Mouse (Mus musculus): Measurements from ENCODE around the gene Zfp958. TPM values are rescaled to one million over a fixed set of nuclear protein-coding genes. Genes with fewer than 3 reads are reported as not detected.
A peak's percentile ranks its signal among the peaks of the same experiment; 100 is the strongest.

The Zfp958 gene
- 1.1 and 1.3 TPM in 2 replicates for polyA plus RNA-seq (2012; rRNA removed)

DNA sequence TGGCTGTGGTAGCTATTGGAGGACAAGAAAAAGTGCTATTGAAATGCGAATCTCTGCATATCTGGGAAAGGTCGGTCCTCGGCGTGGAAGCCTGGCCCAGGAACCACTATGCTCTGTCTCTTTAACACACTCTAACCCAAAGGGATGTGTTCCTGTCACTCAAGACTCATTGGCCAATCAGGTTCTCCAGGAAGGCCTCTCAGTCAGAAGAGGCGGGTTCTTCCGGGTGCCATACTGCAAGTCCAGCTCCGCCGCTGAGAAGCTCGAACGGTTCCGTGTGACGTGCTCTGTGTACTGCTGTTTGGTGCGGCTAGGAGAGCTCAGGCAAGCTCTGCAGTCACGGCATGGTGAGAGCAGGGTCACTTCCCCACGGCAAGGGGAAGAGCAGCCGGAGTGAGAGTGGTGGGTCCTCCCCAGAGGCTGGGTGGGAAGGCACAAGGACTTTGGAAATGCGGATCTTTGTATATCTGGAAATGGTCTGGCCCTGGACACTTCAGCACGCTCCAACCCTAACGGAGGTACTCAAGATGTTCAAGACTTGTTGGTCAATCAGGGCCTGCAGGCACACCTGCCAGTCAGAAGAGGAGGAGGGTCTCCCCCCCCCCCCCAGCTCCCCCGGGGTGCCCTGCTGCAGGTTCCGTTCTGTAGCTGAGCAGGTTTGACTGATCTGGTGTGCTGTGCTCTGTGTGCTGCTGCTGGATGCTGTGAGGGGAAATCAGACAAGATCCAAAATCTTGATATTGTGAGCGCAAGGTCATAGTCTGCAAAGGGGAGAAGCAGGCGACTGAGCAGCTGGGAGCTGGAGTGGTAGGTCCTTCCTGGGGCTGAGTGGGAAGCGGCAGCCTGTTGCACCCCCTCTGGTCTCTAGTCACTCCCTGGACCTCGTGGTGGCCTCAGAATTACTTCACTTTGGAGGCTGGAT, at the start of gene Zfp958:
TSS of gene Zfp958 (plus strand) at position 236 of the 922 bp plus-strand sequence.
- no peaks in the 10 kb centered on the region for H3K27me3 ChIP-seq (replicated peaks; ENCODE audit: control insufficient read depth, insufficient read depth, low read length)
- H3K27ac ChIP-seq (ENCODE audit: insufficient read depth, low read depth, low read length) = peak within 1 kb of the TSS; percentile 91
- H3K4me3 ChIP-seq (ENCODE audit: insufficient read depth, low read depth, low read length) = peak within 1 kb of the TSS; percentile 92
- peak; percentile 99 for DNase-seq
- TF ChIP-seq CTCF (conservative IDR thresholded peaks at IDR 0.05; ENCODE audit: insufficient read depth, insufficient read length, low read depth, low read length) (no peak), POLR2A (IDR thresholded peaks at IDR 0.05; ENCODE audit: low read depth, low read length) (peak; percentile 83)
- peaks cover 8% of the 10 kb centered on the region; the same call in 1 of the 2 replicates for H3K4me1 ChIP-seq (ENCODE audit: control insufficient read depth, insufficient read depth, low read length)
- under 1% methylated on average over 25 of the region's 25 CpGs for WGBS
- H3K36me3 ChIP-seq (ENCODE audit: control insufficient read depth, insufficient read depth, low read length) = no peaks in the 10 kb centered on the region; the same call in 1 of the 2 replicates

DNA sequence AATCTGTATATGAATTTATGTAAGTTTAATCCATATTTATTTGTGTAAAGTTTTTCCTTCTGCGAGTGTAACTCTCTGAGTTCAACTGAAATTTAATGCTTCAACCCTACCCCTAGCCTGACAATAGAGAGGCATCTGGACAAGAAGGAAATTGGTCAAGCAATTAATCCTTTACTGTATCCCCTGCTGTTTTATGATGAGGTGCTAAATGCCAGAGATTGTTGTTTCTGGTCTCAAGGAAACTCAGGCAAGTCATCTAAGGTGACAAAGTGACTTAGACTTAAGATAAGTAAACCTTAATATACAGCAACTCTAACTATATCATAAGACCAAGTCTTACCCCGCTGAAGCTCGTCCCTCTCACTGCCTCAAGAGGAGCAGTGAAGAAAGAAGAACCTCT, 31.0 kb upstream of the Zfp958 start:
- H3K36me3 ChIP-seq (ENCODE audit: control insufficient read depth, insufficient read depth, low read length) = no peaks in the 10 kb centered on the region
- H3K4me3 ChIP-seq (ENCODE audit: insufficient read depth, low read depth, low read length) = no peak overlapping the region
- WGBS = 55% methylated on average over 3 of the region's 3 CpGs
- no peak for TF ChIP-seq POLR2A (IDR thresholded peaks at IDR 0.05; ENCODE audit: low read depth, low read length)
- H3K27ac ChIP-seq (ENCODE audit: insufficient read depth, low read depth, low read length) = no peak overlapping the region
- no peaks in the 10 kb centered on the region; the same call in 1 of the 2 replicates for H3K27me3 ChIP-seq (replicated peaks; ENCODE audit: control insufficient read depth, insufficient read depth, low read length)
- DNase-seq = no peak
- H3K4me1 ChIP-seq (ENCODE audit: control insufficient read depth, insufficient read depth, low read length) = no peaks in the 10 kb centered on the region

DNA sequence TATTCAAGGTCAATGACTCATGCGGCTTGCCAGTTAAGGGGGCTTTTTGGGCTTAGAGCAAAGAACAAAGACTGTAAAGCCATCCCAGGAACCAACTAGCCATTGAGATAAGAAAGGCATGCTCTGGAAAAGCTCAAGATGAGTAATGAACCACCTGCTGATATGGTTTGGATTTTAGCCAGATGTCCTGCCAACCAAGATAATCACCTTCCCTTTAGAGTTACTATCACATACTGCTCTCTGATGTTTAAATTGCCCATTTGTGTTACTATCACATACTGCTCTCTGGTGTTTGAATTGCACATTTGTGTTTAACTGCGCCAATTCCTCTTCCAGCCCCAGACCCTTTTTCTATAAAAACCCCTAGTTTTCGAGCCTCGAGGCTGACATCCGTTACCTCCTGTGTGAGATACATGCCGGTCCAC, 30.2 kb upstream of the Zfp958 start:
- 82% methylated on average over 6 of the region's 6 CpGs for WGBS

DNA sequence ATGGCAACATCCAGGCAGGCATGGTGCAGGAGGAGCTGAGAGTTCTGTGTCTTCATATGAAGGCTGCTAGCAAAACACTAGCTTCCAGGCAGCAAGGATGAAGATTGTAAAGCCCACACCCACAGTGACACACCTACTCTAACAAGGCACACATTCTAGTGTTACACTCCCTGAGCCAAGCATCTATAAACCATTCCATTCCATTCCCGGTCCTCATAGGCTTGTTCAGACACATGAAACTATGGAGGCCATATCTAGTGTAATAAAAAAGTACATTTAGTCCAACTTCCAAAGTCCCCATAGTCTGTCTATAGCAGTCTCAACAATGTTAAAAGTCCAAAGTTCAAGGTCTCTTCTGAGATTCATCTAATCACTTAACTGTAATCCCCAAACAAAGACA, 28.3 kb upstream of the Zfp958 start:
- Histone ChIP-seq H3K36me3 (ENCODE audit: control insufficient read depth, insufficient read depth, low read length) (no peaks in the 10 kb centered on the region), H3K4me1 (ENCODE audit: control insufficient read depth, insufficient read depth, low read length) (no peaks in the 10 kb centered on the region), H3K4me3 (ENCODE audit: insufficient read depth, low read depth, low read length) (no peak overlapping the region), H3K27ac (ENCODE audit: insufficient read depth, low read depth, low read length) (no peak overlapping the region), H3K27me3 (replicated peaks; ENCODE audit: control insufficient read depth, insufficient read depth, low read length) (no peaks in the 10 kb centered on the region; the same call in 1 of the 2 replicates)
- TF ChIP-seq POLR2A (IDR thresholded peaks at IDR 0.05; ENCODE audit: low read depth, low read length) (no peak), CTCF (conservative IDR thresholded peaks at IDR 0.05; ENCODE audit: insufficient read depth, insufficient read length, low read depth, low read length) (no peak)
- WGBS = 83% methylated on average over 1 of the region's 1 CpGs
- no peak for DNase-seq

More for the DNA sequence above, 30.2 kb upstream of the Zfp958 start:
- TF ChIP-seq CTCF (conservative IDR thresholded peaks at IDR 0.05; ENCODE audit: insufficient read depth, insufficient read length, low read depth, low read length) (no peak), POLR2A (IDR thresholded peaks at IDR 0.05; ENCODE audit: low read depth, low read length) (no peak)
- Histone ChIP-seq H3K4me1 (ENCODE audit: control insufficient read depth, insufficient read depth, low read length) (no peaks in the 10 kb centered on the region), H3K27ac (ENCODE audit: insufficient read depth, low read depth, low read length) (no peak overlapping the region), H3K27me3 (replicated peaks; ENCODE audit: control insufficient read depth, insufficient read depth, low read length) (no peaks in the 10 kb centered on the region; the same call in 1 of the 2 replicates), H3K4me3 (ENCODE audit: insufficient read depth, low read depth, low read length) (no peak overlapping the region), H3K36me3 (ENCODE audit: control insufficient read depth, insufficient read depth, low read length) (no peaks in the 10 kb centered on the region)
- DNase-seq = no peak

DNA sequence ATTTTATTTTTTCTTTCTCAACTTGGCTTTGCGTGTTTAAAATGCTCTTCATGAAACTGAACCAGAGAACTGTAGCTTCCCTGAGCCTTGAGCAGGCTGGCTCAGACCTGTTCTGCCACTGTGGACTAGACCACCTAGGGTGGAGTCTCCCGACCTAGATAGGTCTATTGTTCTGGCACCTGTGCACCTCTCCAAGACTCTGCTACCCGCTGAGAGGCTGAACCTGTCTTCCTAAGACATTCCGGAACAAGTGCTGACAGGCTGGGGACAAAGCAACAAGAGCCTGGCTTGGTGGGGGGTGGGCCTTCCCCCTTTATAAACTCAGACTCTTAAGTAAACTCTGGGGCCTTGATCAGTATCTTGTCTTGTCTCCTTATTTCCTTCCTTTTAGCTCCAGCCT, 26.6 kb upstream of the Zfp958 start:
- no peak for DNase-seq
- WGBS = 43% methylated on average over 4 of the region's 4 CpGs
- Histone ChIP-seq H3K27me3 (replicated peaks; ENCODE audit: control insufficient read depth, insufficient read depth, low read length) (no peaks in the 10 kb centered on the region; the same call in 1 of the 2 replicates), H3K4me3 (ENCODE audit: insufficient read depth, low read depth, low read length) (no peak overlapping the region), H3K4me1 (ENCODE audit: control insufficient read depth, insufficient read depth, low read length) (no peaks in the 10 kb centered on the region), H3K36me3 (ENCODE audit: control insufficient read depth, insufficient read depth, low read length) (no peaks in the 10 kb centered on the region), H3K27ac (ENCODE audit: insufficient read depth, low read depth, low read length) (no peak overlapping the region)
- TF ChIP-seq POLR2A (IDR thresholded peaks at IDR 0.05; ENCODE audit: low read depth, low read length) (no peak), CTCF (conservative IDR thresholded peaks at IDR 0.05; ENCODE audit: insufficient read depth, insufficient read length, low read depth, low read length) (no peak)

DNA sequence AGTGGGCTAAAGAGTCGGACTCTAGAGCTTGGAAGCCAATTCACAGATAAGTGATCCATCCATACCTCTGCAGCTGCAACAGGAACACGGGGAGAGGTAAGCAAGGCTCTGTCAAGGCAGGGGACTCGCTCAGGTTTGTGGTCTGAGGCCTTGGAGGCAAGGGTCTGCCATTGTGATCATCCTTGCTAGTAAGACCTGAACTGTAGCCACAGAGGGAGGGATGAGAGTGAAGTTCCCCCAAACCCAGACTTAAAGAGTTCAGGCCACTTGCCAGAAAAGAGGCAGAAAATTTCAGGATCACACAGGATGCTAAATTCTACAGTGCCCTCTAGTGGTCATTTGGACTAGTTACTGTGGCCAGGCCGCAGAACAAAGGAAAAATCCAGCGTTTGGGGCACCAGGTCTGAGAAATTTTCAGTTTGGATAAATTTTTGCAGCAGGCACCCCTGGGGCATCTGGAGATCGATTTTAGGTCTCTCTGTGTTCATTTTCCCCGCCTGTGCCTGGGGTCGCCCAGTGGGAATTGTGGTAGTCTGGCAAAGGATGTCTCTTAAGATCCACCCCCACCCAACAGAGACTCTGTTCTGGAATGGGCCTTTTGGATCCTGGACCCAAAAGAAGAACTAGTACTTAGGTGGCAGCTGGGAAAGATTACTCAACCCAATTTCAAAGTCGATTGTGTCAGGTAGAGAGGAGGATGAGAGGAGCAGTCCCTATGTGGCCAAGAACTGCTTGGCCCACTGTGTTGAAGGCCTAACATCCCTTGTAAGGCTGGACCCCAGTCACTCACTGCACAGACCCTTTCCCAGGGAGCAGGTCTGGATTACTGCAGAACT, 24.6 kb upstream of the Zfp958 start:
- H3K4me1 ChIP-seq (ENCODE audit: control insufficient read depth, insufficient read depth, low read length) = no peaks in the 10 kb centered on the region
- H3K36me3 ChIP-seq (ENCODE audit: control insufficient read depth, insufficient read depth, low read length) = no peaks in the 10 kb centered on the region
- no peak overlapping the region for H3K4me3 ChIP-seq (ENCODE audit: insufficient read depth, low read depth, low read length)
- WGBS = 43% methylated on average over 9 of the region's 9 CpGs
- no peaks in the 10 kb centered on the region for H3K27me3 ChIP-seq (replicated peaks; ENCODE audit: control insufficient read depth, insufficient read depth, low read length)
- peak; percentile 47 for TF ChIP-seq CTCF (conservative IDR thresholded peaks at IDR 0.05; ENCODE audit: insufficient read depth, insufficient read length, low read depth, low read length)
- no peak for TF ChIP-seq POLR2A (IDR thresholded peaks at IDR 0.05; ENCODE audit: low read depth, low read length)
- DNase-seq = peak; percentile 49
- no peak overlapping the region for H3K27ac ChIP-seq (ENCODE audit: insufficient read depth, low read depth, low read length)
